Mouse (Mus musculus) limb, embryonic 11.5 days (tissue): Measurements from ENCODE around the gene Nrp1. TPM values are rescaled to one million over a fixed set of nuclear protein-coding genes. Genes with fewer than 3 reads are reported as not detected.

Experiments
- ATAC-seq: fragments of 200-750 bp; cut with Nextera tagmentation; 2 replicates; pipeline ENCODE4 v1.8.0; 2017; ENCODE audit warnings: low read depth; ENCODE audit not compliant: insufficient number of reproducible peaks, low FRiP score, low TSS enrichment
- DNase-seq: peaks from one replicate; pipeline ENCODE4 v3.0.0-alpha.2; 2015; ENCODE audit warnings: low spot score
- H3K27ac ChIP-seq: fragments of 300-500 bp; sonication (generic); replicated peaks from 2 replicates; pipeline ENCODE4 v1.5.1; 2014; ENCODE audit warnings: low read depth, mild to moderate bottlenecking, low read length
- H3K27me3 ChIP-seq: fragments of 300-500 bp; sonication (generic); 2 replicates; pipeline ENCODE4 v1.6.1; 2014; ENCODE audit warnings: mild to moderate bottlenecking, low read length, mixed read lengths; ENCODE audit not compliant: control insufficient read depth, insufficient read depth
- H3K36me3 ChIP-seq: fragments of 300-500 bp; sonication (generic); 2 replicates; pipeline ENCODE4 v1.6.1; 2014; ENCODE audit warnings: mild to moderate bottlenecking, low read length, moderate library complexity, mixed read lengths; ENCODE audit not compliant: control insufficient read depth, insufficient read depth
- H3K4me1 ChIP-seq: fragments of 300-500 bp; sonication (generic); 2 replicates; pipeline ENCODE4 v1.6.1; 2014; ENCODE audit warnings: low read length, mixed read lengths; ENCODE audit not compliant: control insufficient read depth, insufficient read depth
- H3K4me2 ChIP-seq: fragments of 300-500 bp; sonication (generic); 2 replicates; pipeline ENCODE4 v1.6.1; 2014; ENCODE audit warnings: low read depth, mild to moderate bottlenecking, moderate library complexity; ENCODE audit not compliant: severe bottlenecking
- H3K4me3 ChIP-seq: fragments of 300-500 bp; sonication (generic); 2 replicates; pipeline ENCODE4 v1.5.1; 2014; ENCODE audit warnings: low read depth, low read length
- H3K9ac ChIP-seq: fragments of 300-500 bp; sonication (generic); 2 replicates; pipeline ENCODE4 v1.6.1; 2014; ENCODE audit warnings: mild to moderate bottlenecking, low read length
- H3K9me3 ChIP-seq: fragments of 300-500 bp; sonication (generic); 2 replicates; pipeline ENCODE4 v1.6.1; 2016; ENCODE audit warnings: low read length; ENCODE audit not compliant: control insufficient read depth
- WGBS: fragments of 180-500 bp; shearing (Covaris S2); extraction: QIAGEN DNeasy Blood & Tissue Kit; methylation state at CpG from one replicate; pipeline ENCODE4 v1.1.7; 2014; 5-methylcytosine and 5-hydroxymethylcytosine counted together
- polyA plus RNA-seq: library from polyadenylated mRNA; unstranded; fragments of >200 nt; fragmentation: Nextera tagmentation; extraction: Ambion mirVana; gene quantifications from 2 replicates; pipeline ENCODE4 v1.2.1, GENCODE M21; 2014

Nrp1 gene
- polyA plus RNA-seq, 1 experiment from 2014 or later, result 51.1 TPM

DNA sequence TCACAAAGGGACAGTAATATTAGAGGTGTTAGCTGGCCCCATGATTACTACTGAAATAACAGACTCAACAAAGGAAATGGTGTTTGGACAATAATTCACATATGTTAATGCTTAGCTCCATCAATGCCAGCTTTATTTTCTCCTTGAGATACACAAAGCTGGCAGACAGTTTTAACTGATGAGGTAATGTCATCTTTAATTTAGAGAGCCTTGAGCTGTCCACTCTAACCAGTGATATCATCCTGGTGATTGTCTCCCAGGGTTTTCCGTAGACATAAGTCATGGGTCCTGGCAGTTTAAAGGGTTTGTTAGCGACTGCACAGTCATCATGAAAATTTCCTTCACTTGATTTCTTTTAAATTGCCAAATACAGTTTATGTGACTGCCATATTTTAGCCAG, 58.5 kb downstream of the Nrp1 start:
- DNase-seq (no peak), ATAC-seq (no peak)
- Histone ChIP-seq H3K9ac (no peak overlapping the region), H3K9me3 (no peaks in the 10 kb centered on the region), H3K4me2 (no peak overlapping the region), H3K36me3 (no peaks in the 10 kb centered on the region), H3K27me3 (no peaks in the 10 kb centered on the region), H3K4me1 (peaks cover 11% of the 10 kb centered on the region), H3K27ac (no peak overlapping the region), H3K4me3 (no peak overlapping the region)
- WGBS, result 75% methylated on average over 2 of the region's 2 CpGs

DNA sequence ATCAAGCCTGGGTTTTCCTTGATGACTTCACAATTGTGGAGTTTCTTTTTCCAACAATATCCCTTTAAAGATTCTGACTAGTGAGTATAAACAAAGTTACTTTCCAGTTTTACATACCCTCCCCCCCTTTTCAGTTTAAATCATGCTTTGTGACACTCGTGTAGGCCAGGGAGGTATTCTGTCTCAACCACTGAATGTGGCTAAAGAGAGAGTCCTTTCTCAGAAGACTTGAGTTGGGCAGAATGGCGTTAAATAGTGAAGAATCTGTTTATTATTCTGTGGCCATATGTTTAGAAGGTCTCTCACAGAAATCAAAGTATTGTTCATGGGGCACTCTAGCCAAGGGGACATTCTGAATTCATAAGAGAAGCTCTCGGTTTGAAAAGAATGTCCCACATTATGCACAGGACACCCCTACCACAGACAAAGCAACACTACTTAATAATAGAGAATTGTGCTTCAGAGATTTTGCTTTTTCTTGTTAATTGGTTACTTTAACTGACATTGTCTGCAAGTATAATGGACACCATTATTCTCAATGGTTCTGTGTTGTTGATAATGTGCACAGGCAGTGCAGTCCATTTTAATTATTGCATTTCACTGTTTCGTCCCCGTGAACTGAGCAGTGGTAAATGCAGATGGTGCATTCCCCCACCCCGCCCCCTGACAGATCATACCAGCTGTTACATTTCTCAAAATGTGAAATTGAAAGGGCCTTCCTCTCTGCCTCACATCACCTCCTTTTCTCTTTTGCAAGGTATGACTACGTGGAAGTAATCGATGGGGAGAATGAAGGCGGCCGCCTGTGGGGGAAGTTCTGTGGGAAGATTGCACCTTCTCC, 59.8 kb downstream of the Nrp1 start:
- ATAC-seq (no peak), DNase-seq (no peak)
- peaks cover 11% of the 10 kb centered on the region for H3K4me1 ChIP-seq
- no peaks in the 10 kb centered on the region for H3K27me3 ChIP-seq
- 89% methylated on average over 10 of the region's 10 CpGs for WGBS
- H3K4me2 ChIP-seq, result no peak overlapping the region
- H3K36me3 ChIP-seq, result no peaks in the 10 kb centered on the region
- H3K9ac ChIP-seq, result no peak overlapping the region
- H3K9me3 ChIP-seq, result no peaks in the 10 kb centered on the region
- no peak overlapping the region for H3K27ac ChIP-seq
- no peak overlapping the region for H3K4me3 ChIP-seq

DNA sequence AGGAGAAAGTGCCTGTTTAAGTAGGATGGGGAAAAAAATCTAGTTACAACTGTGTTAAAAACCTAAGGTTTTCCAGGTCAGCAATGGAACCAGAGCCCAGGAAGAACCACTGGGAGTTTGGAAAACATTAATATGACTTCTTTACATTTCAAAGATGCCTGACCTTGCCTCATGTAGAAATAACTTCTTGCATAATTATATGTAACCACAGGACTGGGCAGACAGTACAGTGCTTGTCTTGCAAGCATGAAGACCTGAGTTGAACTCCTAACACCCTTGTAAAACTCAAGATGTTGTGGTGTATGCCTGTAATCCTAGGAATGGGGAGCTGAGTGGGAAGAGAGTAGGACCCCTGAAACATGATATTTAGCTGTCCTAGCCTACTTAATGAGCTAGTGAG, 61.6 kb downstream of the Nrp1 start:
- Histone ChIP-seq H3K36me3 (no peaks in the 10 kb centered on the region), H3K4me3 (no peak overlapping the region), H3K27ac (no peak overlapping the region), H3K4me2 (no peak overlapping the region), H3K9me3 (no peaks in the 10 kb centered on the region), H3K9ac (no peak overlapping the region), H3K4me1 (peaks cover 11% of the 10 kb centered on the region), H3K27me3 (no peaks in the 10 kb centered on the region)
- DNase-seq (no peak), ATAC-seq (no peak)

DNA sequence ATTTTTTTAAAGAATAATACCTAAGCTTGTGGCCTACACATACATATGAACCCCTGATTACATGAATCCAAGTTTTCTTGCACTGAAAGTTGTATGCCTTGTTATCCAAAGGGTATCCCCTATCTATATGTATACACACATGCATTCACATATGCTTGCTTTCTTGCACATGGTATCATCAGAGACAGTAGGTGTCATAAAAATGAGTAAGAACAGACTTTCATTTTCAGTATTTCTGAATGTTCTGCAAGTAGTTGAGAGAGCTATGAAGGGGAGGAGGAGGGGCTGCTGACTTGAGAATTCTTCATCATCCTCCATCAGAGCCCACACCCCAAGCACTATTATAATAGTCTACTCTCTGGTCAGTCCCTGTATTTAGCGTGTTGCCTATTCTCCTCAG, 62.0 kb downstream of the Nrp1 start:
- Histone ChIP-seq H3K27ac (no peak overlapping the region), H3K27me3 (no peaks in the 10 kb centered on the region)

DNA sequence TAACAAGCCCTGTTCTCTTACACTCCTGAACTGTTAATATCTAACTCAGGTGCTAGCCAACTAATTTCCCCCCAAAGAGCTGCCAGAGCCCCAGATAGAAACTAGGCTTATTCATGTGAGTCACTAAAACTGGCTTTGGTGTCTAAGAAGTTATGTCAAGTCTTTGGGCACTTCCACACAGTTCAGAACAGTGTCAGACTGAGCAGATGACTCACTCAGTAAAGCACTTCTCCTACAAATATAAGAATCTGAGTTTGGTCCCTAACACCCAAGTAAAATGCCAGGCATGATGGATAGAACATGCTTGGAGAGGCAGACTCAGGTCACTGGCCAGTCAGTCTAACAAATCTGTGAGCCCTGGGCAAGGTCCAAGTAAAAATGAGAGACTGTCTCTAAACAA, 65.4 kb downstream of the Nrp1 start:
- ATAC-seq (no peak), DNase-seq (no peak)
- no peak overlapping the region for H3K27ac ChIP-seq
- no peaks in the 10 kb centered on the region for H3K4me1 ChIP-seq
- no peak overlapping the region for H3K4me2 ChIP-seq
- no peaks in the 10 kb centered on the region for H3K36me3 ChIP-seq
- H3K9ac ChIP-seq, result no peak overlapping the region
- H3K27me3 ChIP-seq, result no peaks in the 10 kb centered on the region
- no peaks in the 10 kb centered on the region for H3K9me3 ChIP-seq
- no peak overlapping the region for H3K4me3 ChIP-seq

More for the DNA sequence above, 62.0 kb downstream of the Nrp1 start:
- no peaks in the 10 kb centered on the region for H3K9me3 ChIP-seq
- no peak overlapping the region for H3K4me2 ChIP-seq
- no peak for DNase-seq
- H3K9ac ChIP-seq, result no peak overlapping the region
- no peak overlapping the region for H3K4me3 ChIP-seq
- H3K36me3 ChIP-seq, result no peaks in the 10 kb centered on the region
- H3K4me1 ChIP-seq, result peaks cover 10% of the 10 kb centered on the region
- no peak for ATAC-seq
- 86% methylated on average over 1 of the region's 1 CpGs for WGBS

DNA sequence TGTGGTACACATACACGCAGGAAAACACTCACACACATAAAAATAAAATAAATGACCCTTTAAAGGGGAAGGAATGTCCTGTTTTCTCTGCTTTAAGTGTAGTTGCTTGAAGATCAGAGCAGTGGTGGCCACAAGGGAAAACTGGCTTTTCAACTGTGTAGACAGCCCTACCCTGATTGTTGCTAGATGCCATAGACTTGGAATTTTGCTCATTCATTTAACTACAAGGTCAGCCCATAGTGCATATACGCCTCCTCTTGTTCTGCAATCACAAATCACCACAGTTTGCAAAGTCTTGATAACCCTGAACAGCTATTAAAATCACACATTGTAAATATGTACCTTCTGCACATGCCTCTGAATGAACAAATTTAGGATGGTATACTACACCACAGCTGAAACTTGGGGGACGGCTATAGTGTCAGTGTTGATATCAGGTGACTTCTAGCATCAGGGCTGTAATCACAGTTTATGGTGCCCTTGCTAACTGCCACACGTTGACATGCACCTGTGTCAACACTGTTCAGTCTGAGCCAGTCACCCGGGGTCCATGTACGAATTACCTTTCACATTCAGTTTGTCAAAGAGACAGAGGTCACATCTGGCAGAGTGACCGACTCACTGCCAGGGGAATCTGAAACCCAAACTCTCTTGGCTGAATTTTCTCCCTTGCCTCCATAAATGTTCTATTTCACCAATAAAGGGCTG, 66.4 kb downstream of the Nrp1 start:
- WGBS, result 46% methylated on average over 7 of the region's 7 CpGs
- no peaks in the 10 kb centered on the region for H3K9me3 ChIP-seq
- H3K27ac ChIP-seq, result no peak overlapping the region
- no peak overlapping the region for H3K4me3 ChIP-seq
- no peak overlapping the region for H3K4me2 ChIP-seq
- H3K36me3 ChIP-seq, result peaks cover 2% of the 10 kb centered on the region; the same call in 1 of the 2 replicates
- ATAC-seq (peak; percentile 65; the same call in 1 of the 2 replicates), DNase-seq (peak; percentile 55)
- no peak overlapping the region for H3K9ac ChIP-seq
- H3K4me1 ChIP-seq, result no peaks in the 10 kb centered on the region
- H3K27me3 ChIP-seq, result no peaks in the 10 kb centered on the region

DNA sequence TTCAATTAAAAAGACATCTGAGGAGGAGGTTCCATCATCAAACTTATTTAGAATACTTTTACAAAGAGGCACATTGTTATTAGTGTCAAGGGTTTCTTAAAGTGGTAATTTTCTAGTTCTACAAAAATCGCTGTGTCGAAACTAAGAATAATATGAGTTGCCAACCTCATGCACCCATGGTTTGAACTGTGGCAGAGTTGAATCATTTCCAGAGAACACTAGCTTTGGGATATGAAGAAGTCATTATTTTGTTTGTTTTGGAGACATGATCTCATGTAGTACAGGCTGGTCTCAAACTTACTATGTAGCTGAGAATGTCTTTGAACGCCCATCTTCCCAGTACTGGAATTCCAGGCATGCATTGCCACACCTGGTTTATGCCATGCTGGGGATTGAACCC, 68.7 kb downstream of the Nrp1 start:
- Histone ChIP-seq H3K9me3 (no peaks in the 10 kb centered on the region), H3K4me2 (no peak overlapping the region), H3K36me3 (peaks cover 4% of the 10 kb centered on the region; the same call in 1 of the 2 replicates), H3K4me3 (no peak overlapping the region), H3K4me1 (no peaks in the 10 kb centered on the region), H3K27me3 (no peaks in the 10 kb centered on the region), H3K27ac (no peak overlapping the region), H3K9ac (no peak overlapping the region)
- ATAC-seq, result no peak
- 89% methylated on average over 3 of the region's 3 CpGs for WGBS
- DNase-seq, result no peak

DNA sequence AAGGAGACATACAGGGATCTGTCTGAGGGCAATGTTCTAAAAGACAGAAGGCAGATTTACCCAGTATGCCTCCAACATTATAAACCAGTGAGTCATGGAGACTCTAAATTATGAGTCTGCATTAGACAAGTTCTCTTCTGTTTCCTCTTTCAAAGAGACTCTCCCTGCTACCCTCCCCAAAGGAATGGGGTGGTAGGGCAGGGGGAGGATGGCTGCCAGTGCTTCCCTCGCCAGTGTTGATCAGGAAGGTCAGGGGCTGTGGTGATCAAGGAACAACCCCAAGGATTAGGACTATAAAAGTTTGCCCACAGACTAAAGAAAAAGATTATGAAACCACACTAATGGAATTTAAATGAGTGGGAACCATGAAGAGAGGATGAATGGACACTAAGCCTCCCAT, 70.6 kb downstream of the Nrp1 start:
- no peak for ATAC-seq
- Histone ChIP-seq H3K9ac (no peak overlapping the region), H3K27me3 (no peaks in the 10 kb centered on the region), H3K9me3 (no peaks in the 10 kb centered on the region), H3K27ac (no peak overlapping the region), H3K4me3 (no peak overlapping the region), H3K4me1 (no peaks in the 10 kb centered on the region), H3K36me3 (peaks cover 4% of the 10 kb centered on the region; the same call in 1 of the 2 replicates), H3K4me2 (no peak overlapping the region)
- DNase-seq, result no peak
- 69% methylated on average over 1 of the region's 1 CpGs for WGBS
